Mouse (Mus musculus) midbrain, embryonic 16.5 days (tissue): Measurements from ENCODE around the gene Rpl38. TPM values are rescaled to one million over a fixed set of nuclear protein-coding genes. Genes with fewer than 3 reads are reported as not detected.

Experiments
- ATAC-seq: fragments of 200-750 bp; cut with Nextera tagmentation; 2 replicates; pipeline ENCODE4 v1.8.0; 2017; ENCODE audit warnings: moderate TSS enrichment
- H3K27ac ChIP-seq: fragments of 300-500 bp; sonication (generic); 2 replicates; pipeline ENCODE4 v1.5.1; 2014; ENCODE audit warnings: mild to moderate bottlenecking, low read length, mixed read lengths
- H3K27me3 ChIP-seq: fragments of 300-500 bp; sonication (generic); 2 replicates; pipeline ENCODE4 v1.6.1; 2014; ENCODE audit warnings: low read depth, low read length, mixed read lengths; ENCODE audit not compliant: control insufficient read depth, insufficient read depth
- H3K36me3 ChIP-seq: fragments of 300-500 bp; sonication (generic); 2 replicates; pipeline ENCODE4 v1.6.1; 2014; ENCODE audit warnings: mild to moderate bottlenecking, low read length, moderate library complexity, mixed read lengths; ENCODE audit not compliant: control insufficient read depth, insufficient read depth
- H3K4me1 ChIP-seq: fragments of 300-500 bp; sonication (generic); 2 replicates; pipeline ENCODE4 v1.6.1; 2014; ENCODE audit warnings: mild to moderate bottlenecking, low read length, mixed read lengths; ENCODE audit not compliant: control insufficient read depth, insufficient read depth
- H3K4me2 ChIP-seq: fragments of 300-500 bp; sonication (generic); 2 replicates; pipeline ENCODE4 v1.6.1; 2014; ENCODE audit warnings: mild to moderate bottlenecking, low read length, mixed read lengths
- H3K4me3 ChIP-seq: fragments of 300-500 bp; sonication (generic); 2 replicates; pipeline ENCODE4 v1.5.1; 2014; ENCODE audit warnings: low read depth, mild to moderate bottlenecking, low read length, moderate library complexity, mixed read lengths
- H3K9ac ChIP-seq: fragments of 300-500 bp; sonication (generic); 2 replicates; pipeline ENCODE4 v1.6.1; 2014; ENCODE audit warnings: low read depth, low read length, mixed read lengths
- H3K9me3 ChIP-seq: fragments of 300-500 bp; sonication (generic); replicated peaks from 2 replicates; pipeline ENCODE4 v1.6.1; 2014; ENCODE audit warnings: mild to moderate bottlenecking, low read length, mixed read lengths; ENCODE audit not compliant: control insufficient read depth, poor library complexity, severe bottlenecking
- WGBS: fragments of 180-500 bp; shearing (Covaris S2); extraction: QIAGEN DNeasy Blood & Tissue Kit; methylation state at CpG from one replicate; pipeline ENCODE4 v1.1.7; 2014; 5-methylcytosine and 5-hydroxymethylcytosine counted together
- polyA plus RNA-seq: library from polyadenylated mRNA; unstranded; fragments of >200 nt; fragmentation: Nextera tagmentation; extraction: Ambion mirVana; gene quantifications from 2 replicates; pipeline ENCODE4 v1.2.1, GENCODE M21; 2015

The Rpl38 gene
- polyA plus RNA-seq, 1 experiment from 2014 or later: 649 TPM

- WGBS: 75% methylated on average over 8 of the region's 8 CpGs
- no peaks in the 10 kb centered on the region for H3K36me3 ChIP-seq
- H3K27me3 ChIP-seq: peaks cover 5% of the 10 kb centered on the region
- no peak overlapping the region for H3K27ac ChIP-seq
- H3K4me2 ChIP-seq: no peak overlapping the region
- no peak overlapping the region for H3K4me3 ChIP-seq
- ATAC-seq: no peak
- H3K4me1 ChIP-seq: peaks cover 6% of the 10 kb centered on the region
- no peak overlapping the region for H3K9ac ChIP-seq
- no peaks in the 10 kb centered on the region for H3K9me3 ChIP-seq
Observed at GRCm38 (mm10) chr11:114679582-114679981, 11.3 kb downstream of the Rpl38 start.

GRCm38 (mm10) chr11:114680291-114680690 is 12.0 kb downstream of the Rpl38 start:
- 59% methylated on average over 10 of the region's 10 CpGs for WGBS
- no peak for ATAC-seq

GRCm38 (mm10) chr11:114681054-114681453 is 12.7 kb downstream of the Rpl38 start:
- Histone ChIP-seq H3K27ac (no peak overlapping the region), H3K4me2 (no peak overlapping the region), H3K9me3 (no peaks in the 10 kb centered on the region), H3K36me3 (no peaks in the 10 kb centered on the region), H3K27me3 (peaks cover 5% of the 10 kb centered on the region), H3K9ac (no peak overlapping the region), H3K4me3 (no peak overlapping the region), H3K4me1 (peaks cover 2% of the 10 kb centered on the region; the same call in 1 of the 2 replicates)
- 53% methylated on average over 5 of the region's 5 CpGs for WGBS
- no peak for ATAC-seq

More at GRCm38 (mm10) chr11:114680291-114680690, 12.0 kb downstream of the Rpl38 start:
- H3K4me3 ChIP-seq: no peak overlapping the region
- H3K27ac ChIP-seq: no peak overlapping the region
- H3K27me3 ChIP-seq: peaks cover 5% of the 10 kb centered on the region
- H3K4me1 ChIP-seq: peaks cover 3% of the 10 kb centered on the region
- H3K36me3 ChIP-seq: no peaks in the 10 kb centered on the region
- no peak overlapping the region for H3K4me2 ChIP-seq
- H3K9ac ChIP-seq: no peak overlapping the region
- no peaks in the 10 kb centered on the region for H3K9me3 ChIP-seq

- Histone ChIP-seq H3K4me3 (no peak overlapping the region), H3K4me2 (no peak overlapping the region), H3K9ac (no peak overlapping the region), H3K27me3 (no peaks in the 10 kb centered on the region), H3K27ac (no peak overlapping the region), H3K4me1 (peaks cover 2% of the 10 kb centered on the region; the same call in 1 of the 2 replicates), H3K36me3 (no peaks in the 10 kb centered on the region), H3K9me3 (no peaks in the 10 kb centered on the region)
- no peak for ATAC-seq
- WGBS: 93% methylated on average over 13 of the region's 13 CpGs
Observed at GRCm38 (mm10) chr11:114682321-114682900, 14.1 kb downstream of the Rpl38 start.

GRCm38 (mm10) chr11:114683029-114683721 is 14.9 kb downstream of the Rpl38 start:
- no peak for ATAC-seq
- 81% methylated on average over 10 of the region's 10 CpGs for WGBS
- Histone ChIP-seq H3K9me3 (no peaks in the 10 kb centered on the region), H3K4me1 (peaks cover 2% of the 10 kb centered on the region; the same call in 1 of the 2 replicates), H3K27ac (no peak overlapping the region), H3K36me3 (no peaks in the 10 kb centered on the region), H3K4me2 (no peak overlapping the region), H3K4me3 (no peak overlapping the region), H3K27me3 (no peaks in the 10 kb centered on the region), H3K9ac (no peak overlapping the region)

GRCm38 (mm10) chr11:114683722-114684621 is 15.6 kb downstream of the Rpl38 start:
- 79% methylated on average over 19 of the region's 20 CpGs for WGBS

GRCm38 (mm10) chr11:114684627-114685373 is 16.5 kb downstream of the Rpl38 start:
- Histone ChIP-seq H3K4me2 (no peak overlapping the region), H3K4me3 (no peak overlapping the region), H3K9me3 (no peaks in the 10 kb centered on the region), H3K27ac (no peak overlapping the region), H3K4me1 (peaks cover 2% of the 10 kb centered on the region; the same call in 1 of the 2 replicates), H3K9ac (no peak overlapping the region), H3K27me3 (no peaks in the 10 kb centered on the region), H3K36me3 (no peaks in the 10 kb centered on the region)
- 71% methylated on average over 14 of the region's 14 CpGs for WGBS
- no peak for ATAC-seq

More at GRCm38 (mm10) chr11:114683722-114684621, 15.6 kb downstream of the Rpl38 start:
- no peaks in the 10 kb centered on the region for H3K36me3 ChIP-seq
- H3K4me3 ChIP-seq: no peak overlapping the region
- peaks cover 2% of the 10 kb centered on the region; the same call in 1 of the 2 replicates for H3K4me1 ChIP-seq
- H3K4me2 ChIP-seq: no peak overlapping the region
- H3K27me3 ChIP-seq: no peaks in the 10 kb centered on the region
- H3K9ac ChIP-seq: no peak overlapping the region
- ATAC-seq: no peak
- H3K9me3 ChIP-seq: no peaks in the 10 kb centered on the region
- H3K27ac ChIP-seq: no peak overlapping the region

GRCm38 (mm10) chr11:114685526-114686040 is 17.3 kb downstream of the Rpl38 start:
- WGBS: 84% methylated on average over 9 of the region's 9 CpGs
- no peaks in the 10 kb centered on the region for H3K9me3 ChIP-seq
- no peak overlapping the region for H3K9ac ChIP-seq
- H3K4me1 ChIP-seq: peaks cover 2% of the 10 kb centered on the region; the same call in 1 of the 2 replicates
- H3K27me3 ChIP-seq: no peaks in the 10 kb centered on the region
- no peak overlapping the region for H3K4me2 ChIP-seq
- H3K4me3 ChIP-seq: no peak overlapping the region
- no peaks in the 10 kb centered on the region for H3K36me3 ChIP-seq
- no peak for ATAC-seq
- no peak overlapping the region for H3K27ac ChIP-seq
